Mouse (Mus musculus) heart, embryonic 13.5 days (tissue): ENCODE measurements around the gene Pdcd2. TPM values are rescaled to one million over a fixed set of nuclear protein-coding genes. Genes with fewer than 3 reads are reported as not detected.
"Not testable (repeated sequence)": the region's sequence is repeated elsewhere in the genome, so short reads cannot be mapped to it uniquely, and the experiment has no call there.

Source experiments
- ATAC-seq: fragments of 200-750 bp; cut with Nextera tagmentation; 2 replicates; pipeline ENCODE4 v1.8.0; 2017; ENCODE audit warnings: moderate TSS enrichment; ENCODE audit not compliant: insufficient number of reproducible peaks, low FRiP score, low TSS enrichment; ENCODE audit errors: extremely low read depth
- H3K27ac ChIP-seq: fragments of 300-500 bp; sonication (generic); replicated peaks from 2 replicates; pipeline ENCODE4 v1.5.1; 2015; ENCODE audit warnings: moderate library complexity, mild to moderate bottlenecking, inconsistent platforms
- H3K27me3 ChIP-seq: fragments of 300-500 bp; sonication (generic); replicated peaks from 2 replicates; pipeline ENCODE4 v1.6.1; 2015; ENCODE audit warnings: mild to moderate bottlenecking, inconsistent platforms
- H3K36me3 ChIP-seq: fragments of 300-500 bp; sonication (generic); 2 replicates; pipeline ENCODE4 v1.6.1; 2015; ENCODE audit warnings: mild to moderate bottlenecking, inconsistent platforms
- H3K4me1 ChIP-seq: fragments of 300-500 bp; sonication (generic); 2 replicates; pipeline ENCODE4 v1.6.1; 2015; ENCODE audit warnings: inconsistent platforms
- H3K4me2 ChIP-seq: fragments of 300-500 bp; sonication (generic); 2 replicates; pipeline ENCODE4 v1.6.1; 2015; ENCODE audit warnings: inconsistent platforms, mild to moderate bottlenecking, moderate library complexity
- H3K4me3 ChIP-seq: fragments of 300-500 bp; sonication (generic); 2 replicates; pipeline ENCODE4 v1.5.1; 2015; ENCODE audit warnings: moderate library complexity, mild to moderate bottlenecking, inconsistent platforms
- H3K9ac ChIP-seq: fragments of 300-500 bp; sonication (generic); 2 replicates; pipeline ENCODE4 v1.6.1; 2015; ENCODE audit warnings: inconsistent platforms, mild to moderate bottlenecking, moderate library complexity
- H3K9me3 ChIP-seq: fragments of 300-500 bp; sonication (generic); 2 replicates; pipeline ENCODE4 v1.6.1; 2016; ENCODE audit warnings: inconsistent platforms
- WGBS: fragments of 180-500 bp; shearing (Covaris S2); methylation state at CpG from one replicate; pipeline ENCODE4 v1.1.7; 2015; ENCODE audit warnings: mixed read lengths; 5-methylcytosine and 5-hydroxymethylcytosine counted together
- polyA plus RNA-seq: library from polyadenylated mRNA; unstranded; fragments of >200 nt; fragmentation: Nextera tagmentation; extraction: Ambion mirVana; gene quantifications from 2 replicates; pipeline ENCODE4 v1.2.1, GENCODE M21; 2015

Gene Pdcd2
- polyA plus RNA-seq: 27.7 and 34.7 TPM in 2 replicates

DNA sequence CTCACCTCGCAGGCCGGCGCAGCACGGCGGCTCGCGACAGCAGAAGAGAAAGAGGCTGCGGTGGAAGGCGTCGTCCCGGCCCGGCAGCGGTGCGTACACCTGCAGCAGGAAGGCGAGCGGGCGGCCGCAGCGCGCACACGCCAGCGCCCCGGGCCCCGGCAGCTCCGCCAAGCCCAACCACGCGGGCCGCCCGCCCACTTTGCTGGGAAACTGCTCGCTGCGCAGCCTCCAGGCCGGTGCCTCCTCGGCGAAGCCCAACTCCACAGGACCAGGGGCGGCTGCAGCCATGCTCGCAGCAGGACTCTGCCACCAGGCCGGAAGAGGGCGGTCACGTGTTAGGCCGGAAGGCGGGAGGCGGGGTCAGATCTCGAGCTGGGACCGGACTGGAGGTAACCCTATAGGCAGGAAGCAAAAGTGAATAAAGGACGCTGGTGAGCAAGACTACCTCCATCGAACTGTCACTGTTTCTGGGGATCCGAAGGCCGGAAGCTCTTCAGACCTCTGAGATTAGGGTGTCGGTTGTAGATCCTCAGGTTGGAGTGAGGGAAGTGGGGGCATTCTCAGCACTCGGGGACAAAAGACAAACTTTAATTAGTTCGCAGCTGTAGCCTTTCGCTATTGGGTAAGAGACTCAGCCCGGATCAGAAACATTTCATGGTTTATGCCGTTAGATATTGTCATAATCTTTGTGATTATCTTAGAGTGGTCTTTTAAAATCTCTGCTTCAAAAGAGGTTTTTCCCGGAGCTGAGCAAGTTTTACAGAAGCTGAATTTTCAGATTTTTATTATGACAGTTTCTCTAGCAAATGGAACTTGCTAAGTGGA lies at the start of gene Pdcd2:
TSS of gene Pdcd2 (minus strand) at position 316 of the 825 bp plus-strand sequence.
- Histone ChIP-seq H3K36me3 (peaks cover 31% of the 10 kb centered on the region), H3K4me1 (peaks cover 18% of the 10 kb centered on the region)

DNA sequence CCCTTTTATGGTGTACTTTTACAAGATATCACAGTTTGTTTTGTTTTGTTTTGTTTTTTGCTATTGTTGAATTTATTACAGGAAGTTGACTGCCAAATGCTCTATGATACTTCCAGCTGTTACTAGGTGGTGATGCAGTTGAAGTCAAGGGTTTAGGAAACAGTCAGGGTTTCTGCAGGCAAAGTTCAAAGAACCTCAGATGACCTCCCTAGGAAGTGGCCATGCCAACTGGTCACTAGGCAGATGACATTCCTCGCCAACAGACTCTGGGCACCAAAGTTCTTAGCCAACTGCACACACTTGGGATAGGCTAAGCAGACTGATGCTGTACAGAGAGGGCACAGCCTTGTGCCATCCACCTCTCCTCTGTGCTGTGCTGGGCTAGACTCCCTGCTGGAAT lies 48.0 kb upstream of the Pdcd2 start:
- Histone ChIP-seq H3K27ac (no peak overlapping the region), H3K9ac (no peak overlapping the region), H3K4me2 (no peak overlapping the region), H3K4me1 (peaks cover 8% of the 10 kb centered on the region), H3K9me3 (no peaks in the 10 kb centered on the region), H3K36me3 (no peaks in the 10 kb centered on the region), H3K4me3 (no peak overlapping the region), H3K27me3 (peaks cover 8% of the 10 kb centered on the region)
- ATAC-seq: no peak
- WGBS: 71% methylated on average over 1 of the region's 1 CpGs

More for the DNA sequence above, at the start of gene Pdcd2:
- Histone ChIP-seq H3K27me3 (no peaks in the 10 kb centered on the region), H3K4me2 (peak within 1 kb of the TSS; percentile 89), H3K9me3 (no peaks in the 10 kb centered on the region), H3K4me3 (peak within 1 kb of the TSS; percentile 83), H3K27ac (peak within 1 kb of the TSS; percentile 89), H3K9ac (peak within 1 kb of the TSS; percentile 95)
- peak; percentile 98 for ATAC-seq
- under 1% methylated on average over 55 of the region's 55 CpGs for WGBS

DNA sequence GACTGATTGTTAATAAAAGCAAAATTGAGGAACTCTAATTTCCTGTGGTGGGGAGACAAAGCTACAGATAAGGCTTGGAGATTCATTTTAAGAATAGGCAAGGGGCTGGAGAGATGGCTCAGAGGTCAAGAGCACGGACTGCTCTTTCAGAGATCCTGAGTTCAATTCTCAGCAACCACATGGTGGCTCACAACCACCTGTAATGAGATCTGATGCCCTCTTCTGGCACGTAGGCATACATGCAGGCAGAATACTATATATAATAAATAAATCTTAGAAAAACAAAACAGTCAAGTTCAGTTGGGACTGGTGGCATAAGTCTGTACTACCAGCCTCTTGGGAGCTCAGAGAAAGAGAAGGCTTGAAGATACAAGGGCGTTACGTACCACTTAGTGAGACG lies 39.8 kb upstream of the Pdcd2 start:
- Histone ChIP-seq H3K4me3 (no peak overlapping the region), H3K9me3 (no peaks in the 10 kb centered on the region), H3K9ac (no peak overlapping the region), H3K4me2 (no peak overlapping the region), H3K27ac (no peak overlapping the region), H3K4me1 (peaks cover 9% of the 10 kb centered on the region), H3K27me3 (peaks cover 6% of the 10 kb centered on the region; the same call in 1 of the 2 replicates), H3K36me3 (no peaks in the 10 kb centered on the region)
- ATAC-seq: no peak
- WGBS: 72% methylated on average over 5 of the region's 5 CpGs

DNA sequence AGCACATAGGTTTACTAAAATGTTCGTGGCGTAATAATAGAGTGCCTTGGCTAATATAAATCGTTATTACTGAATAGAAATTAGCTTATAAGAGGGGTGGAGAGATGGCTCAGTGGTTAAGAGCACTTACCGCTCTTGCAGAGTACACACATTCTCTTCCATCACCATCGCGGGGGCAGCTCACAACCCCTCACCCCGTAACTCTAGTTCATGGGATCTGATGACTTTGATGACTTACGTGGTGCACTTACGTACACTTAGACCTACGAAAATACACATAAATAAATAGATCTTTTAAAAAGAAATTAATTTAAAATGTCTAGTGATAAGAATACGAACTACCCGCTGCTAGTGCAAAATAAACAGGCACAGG lies 37.8 kb upstream of the Pdcd2 start:
- Histone ChIP-seq H3K4me2 (peak overlapping the region; percentile 80), H3K9ac (peak overlapping the region; percentile 71), H3K36me3 (no peaks in the 10 kb centered on the region), H3K9me3 (no peaks in the 10 kb centered on the region), H3K27ac (peak overlapping the region; percentile 96), H3K4me1 (peaks cover 9% of the 10 kb centered on the region), H3K4me3 (peak overlapping the region; percentile 64), H3K27me3 (peaks cover 6% of the 10 kb centered on the region; the same call in 1 of the 2 replicates)
- ATAC-seq: no peak
- 41% methylated on average over 12 of the region's 12 CpGs for WGBS

DNA sequence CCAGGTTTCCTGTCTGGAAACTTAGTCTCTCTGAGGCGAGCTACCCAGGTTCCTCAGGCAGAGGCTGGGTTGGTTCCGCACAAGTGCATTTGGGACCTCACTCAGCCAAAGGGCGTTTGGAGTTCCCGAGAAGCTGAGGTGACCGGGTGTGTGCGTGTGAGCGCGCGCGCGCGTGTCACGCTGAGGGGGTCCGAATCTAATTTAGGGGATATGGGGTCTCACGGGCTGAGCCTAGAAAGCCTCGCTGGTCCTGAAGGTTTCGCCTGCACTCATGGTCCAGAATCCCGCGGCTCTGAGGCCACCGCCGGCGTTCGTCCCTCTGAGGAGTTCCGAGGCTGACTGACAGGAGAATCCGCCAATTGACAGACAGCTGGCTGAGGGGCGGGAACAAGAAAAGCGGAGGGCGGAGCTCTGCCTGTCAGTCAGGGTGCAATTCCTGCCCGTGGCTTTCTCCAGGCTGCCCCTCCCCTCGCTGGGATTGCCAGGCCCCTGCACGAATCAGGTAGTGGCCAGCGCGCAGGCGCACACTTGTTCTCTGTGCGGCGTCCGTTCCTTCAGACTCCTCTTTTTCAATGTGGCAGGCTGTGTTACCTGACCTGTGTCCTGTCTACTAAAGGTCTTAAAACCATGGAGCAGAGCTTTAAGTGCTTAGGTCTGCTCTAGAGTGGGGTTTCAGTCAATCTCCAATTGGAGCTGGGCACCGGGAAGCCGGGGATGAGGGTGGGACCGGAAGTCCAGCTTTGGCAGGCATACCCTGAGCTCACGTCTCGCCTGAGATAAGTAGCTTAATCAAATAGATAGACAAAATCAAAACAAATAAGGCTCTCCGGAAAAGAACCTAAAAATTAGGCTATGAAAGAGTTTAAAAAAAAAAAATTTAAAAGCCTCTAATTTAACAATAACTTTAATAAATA lies 37.2 kb upstream of the Pdcd2 start, which contains the start of gene Prdm9:
TSS of gene Prdm9 (minus strand) at position 341 of the 914 bp plus-strand sequence.
- Histone ChIP-seq H3K4me2 (peak within 1 kb of the TSS; percentile 80), H3K27me3 (peaks cover 6% of the 10 kb centered on the region; the same call in 1 of the 2 replicates), H3K4me1 (peaks cover 9% of the 10 kb centered on the region), H3K27ac (peak within 1 kb of the TSS; percentile 96), H3K9ac (peak within 1 kb of the TSS; percentile 83), H3K36me3 (no peaks in the 10 kb centered on the region), H3K9me3 (no peaks in the 10 kb centered on the region), H3K4me3 (peak within 1 kb of the TSS; percentile 64)
- peak; percentile 99 for ATAC-seq
- under 1% methylated on average over 43 of the region's 43 CpGs for WGBS

DNA sequence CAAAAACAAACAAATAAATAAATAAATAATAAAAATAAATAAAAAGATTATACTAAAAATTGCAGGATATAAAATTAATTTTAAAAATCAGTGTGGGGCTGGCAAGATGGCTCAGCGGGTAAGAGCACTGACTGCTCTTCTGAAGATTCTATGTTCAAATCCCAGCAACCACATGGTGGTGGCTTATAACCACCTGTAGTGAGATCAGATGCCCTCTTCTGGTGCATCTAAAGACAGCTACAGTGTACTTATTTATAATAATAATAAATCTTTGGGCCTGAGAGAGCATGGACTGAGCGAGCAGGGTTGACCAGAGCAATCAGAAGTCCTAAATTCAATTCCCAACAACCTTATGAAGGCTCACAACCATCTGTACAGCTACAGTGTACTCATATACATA lies 32.8 kb upstream of the Pdcd2 start:
- WGBS: 81% methylated on average over 2 of the region's 2 CpGs

DNA sequence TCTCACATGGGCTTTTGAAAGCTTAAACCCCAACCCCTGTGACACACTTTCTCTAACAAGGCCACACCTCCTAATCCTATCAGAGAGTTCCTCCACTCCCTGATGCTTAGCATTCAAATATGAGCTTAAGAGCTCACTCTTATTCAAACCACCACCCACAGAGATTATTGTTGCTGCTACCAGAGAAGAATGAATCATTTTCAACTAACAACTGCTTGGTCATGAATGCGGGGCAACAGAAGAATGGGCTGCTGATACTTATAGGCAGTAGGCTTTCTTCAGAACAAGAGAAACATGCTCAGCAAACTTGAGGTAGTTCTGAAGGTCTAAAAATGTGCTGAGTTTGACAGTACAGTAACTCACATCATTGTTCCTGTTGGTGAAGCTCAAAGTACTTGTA lies 22.6 kb upstream of the Pdcd2 start:
- Histone ChIP-seq H3K27ac (no peak overlapping the region), H3K27me3 (no peaks in the 10 kb centered on the region), H3K4me2 (no peak overlapping the region), H3K4me1 (no peaks in the 10 kb centered on the region), H3K9ac (no peak overlapping the region), H3K36me3 (peaks cover 6% of the 10 kb centered on the region), H3K9me3 (peaks cover 11% of the 10 kb centered on the region; the same call in 1 of the 2 replicates), H3K4me3 (no peak overlapping the region)
- ATAC-seq: no peak
- 38% methylated on average over 1 of the region's 1 CpGs for WGBS

More for the DNA sequence above, 32.8 kb upstream of the Pdcd2 start:
- Histone ChIP-seq H3K4me1 (peaks cover 7% of the 10 kb centered on the region), H3K4me3 (no peak overlapping the region), H3K27ac (no peak overlapping the region), H3K4me2 (no peak overlapping the region), H3K9me3 (no peaks in the 10 kb centered on the region), H3K27me3 (peaks cover 6% of the 10 kb centered on the region; the same call in 1 of the 2 replicates), H3K9ac (no peak overlapping the region), H3K36me3 (no peaks in the 10 kb centered on the region)
- ATAC-seq: no peak

DNA sequence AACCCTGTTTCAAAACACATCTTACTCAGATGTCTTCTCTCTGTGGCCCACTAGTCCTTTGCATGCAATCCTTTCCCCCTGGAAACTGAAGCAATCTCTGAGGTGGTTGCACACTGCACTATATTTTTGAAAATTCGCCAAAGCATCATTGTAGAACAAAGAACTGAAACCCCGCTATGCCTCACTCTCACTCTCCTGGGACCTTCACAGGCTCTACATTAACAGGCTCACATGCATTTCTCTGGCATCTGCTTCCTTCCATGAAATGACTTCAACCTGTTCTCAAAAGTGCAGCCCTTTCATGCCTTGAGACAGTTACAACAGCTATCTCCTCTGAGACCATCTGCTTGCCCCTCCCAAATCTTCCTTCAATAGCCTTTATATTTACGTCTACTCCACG lies 19.3 kb upstream of the Pdcd2 start:
- Histone ChIP-seq H3K27ac (no peak overlapping the region), H3K4me1 (no peaks in the 10 kb centered on the region), H3K36me3 (peaks cover 6% of the 10 kb centered on the region), H3K27me3 (no peaks in the 10 kb centered on the region), H3K9me3 (peaks cover 26% of the 10 kb centered on the region), H3K4me2 (no peak overlapping the region), H3K9ac (no peak overlapping the region), H3K4me3 (no peak overlapping the region)
- no peak for ATAC-seq
- 67% methylated on average over 4 of the region's 4 CpGs for whole genome bisulfite sequencing

DNA sequence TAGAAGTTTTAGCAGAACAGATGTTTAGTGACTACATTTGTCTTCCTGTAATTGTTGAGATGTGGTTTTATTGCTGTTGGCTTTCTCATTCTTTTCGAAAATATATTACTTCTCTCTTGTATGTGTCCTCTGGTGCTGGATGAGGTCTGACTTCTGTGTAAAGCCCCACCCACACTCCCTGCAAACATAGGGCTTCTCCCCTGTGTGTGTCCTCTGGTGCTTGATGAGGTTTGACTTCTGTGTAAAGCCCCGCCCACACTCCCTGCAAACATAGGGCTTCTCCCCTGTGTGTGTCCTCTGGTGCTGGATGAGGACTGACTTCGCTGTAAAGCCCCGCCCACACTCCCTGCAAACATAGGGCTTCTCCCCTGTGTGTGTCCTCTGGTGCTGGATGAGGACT lies 16.8 kb upstream of the Pdcd2 start:
- ATAC-seq, H3K9ac ChIP-seq, H3K4me2 ChIP-seq, H3K4me1 ChIP-seq, H3K27me3 ChIP-seq, H3K4me3 ChIP-seq, H3K27ac ChIP-seq, H3K36me3 ChIP-seq: not testable (repeated sequence)
- peaks cover 26% of the 10 kb centered on the region for H3K9me3 ChIP-seq
- WGBS: 49% methylated on average over 4 of the region's 4 CpGs

DNA sequence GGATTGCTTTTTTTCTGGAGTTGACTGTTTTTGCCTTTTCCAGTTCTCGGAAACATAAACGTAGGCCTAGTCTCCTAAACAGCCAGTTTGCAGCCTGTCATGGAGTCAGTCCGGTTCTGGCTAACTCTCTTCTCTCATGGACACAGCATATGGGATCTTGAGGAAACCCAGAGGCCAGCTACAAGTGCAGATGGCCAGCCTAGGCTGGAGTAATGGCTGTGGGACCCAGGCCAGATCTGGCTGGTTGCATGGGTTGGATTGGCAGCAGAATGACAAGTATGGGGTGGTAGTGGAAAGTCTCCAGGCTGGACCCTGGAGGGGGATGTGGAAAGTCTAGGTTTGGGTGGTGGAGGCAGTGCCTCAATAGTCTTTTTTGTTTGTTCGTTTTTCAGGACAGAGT lies 13.2 kb upstream of the Pdcd2 start:
- Histone ChIP-seq H3K4me2 (no peak overlapping the region), H3K36me3 (peaks cover 6% of the 10 kb centered on the region), H3K4me3 (no peak overlapping the region), H3K9me3 (peaks cover 21% of the 10 kb centered on the region), H3K27ac (no peak overlapping the region), H3K27me3 (peaks cover 25% of the 10 kb centered on the region), H3K4me1 (peaks cover 12% of the 10 kb centered on the region), H3K9ac (no peak overlapping the region)
- 59% methylated on average over 4 of the region's 4 CpGs for WGBS
- no peak for ATAC-seq

DNA sequence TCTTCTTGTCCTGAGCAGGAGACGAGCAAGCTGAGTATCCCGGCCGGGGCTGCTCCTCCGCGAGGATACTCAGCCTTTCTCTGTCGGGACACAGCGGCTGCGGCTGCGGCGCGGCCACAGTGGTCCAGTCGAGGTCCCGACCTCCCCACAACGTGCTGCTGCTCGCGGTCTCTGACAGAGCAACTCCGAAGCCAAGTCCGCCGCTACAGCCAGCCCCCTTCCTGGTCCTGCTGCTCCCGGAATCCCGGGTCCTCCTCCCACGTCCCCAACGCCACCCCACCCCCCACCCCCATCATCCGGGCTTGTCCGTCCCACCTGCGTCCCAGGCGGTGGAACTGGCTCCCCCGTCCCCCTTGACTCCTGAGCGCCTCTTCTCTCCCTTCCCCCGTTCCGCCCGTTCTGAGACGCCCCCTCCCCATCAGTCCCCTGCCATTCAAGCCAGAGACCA lies 9.4 kb upstream of the Pdcd2 start:
- 2% methylated on average over 33 of the region's 33 CpGs for WGBS
- Histone ChIP-seq H3K27me3 (peaks cover 35% of the 10 kb centered on the region), H3K9ac (peak overlapping the region; percentile 75), H3K4me2 (peak overlapping the region; percentile 92), H3K9me3 (no peaks in the 10 kb centered on the region), H3K36me3 (no peaks in the 10 kb centered on the region), H3K27ac (no peak overlapping the region), H3K4me3 (peak overlapping the region; percentile 60), H3K4me1 (peaks cover 12% of the 10 kb centered on the region)
- no peak for ATAC-seq
